Mouse (Mus musculus) midbrain, embryonic 16.5 days (tissue): ENCODE data around the gene Crmp1. TPM values are rescaled to one million over a fixed set of nuclear protein-coding genes. Genes with fewer than 3 reads are reported as not detected.
A peak's percentile ranks its signal among the peaks of the same experiment; 100 is the strongest.

Source experiments
- ATAC-seq: fragments of 200-750 bp; cut with Nextera tagmentation; 2 replicates; pipeline ENCODE4 v1.8.0; 2017; ENCODE audit warnings: moderate TSS enrichment
- H3K27ac ChIP-seq: fragments of 300-500 bp; sonication (generic); 2 replicates; pipeline ENCODE4 v1.5.1; 2014; ENCODE audit warnings: mild to moderate bottlenecking, low read length, mixed read lengths
- H3K27me3 ChIP-seq: fragments of 300-500 bp; sonication (generic); 2 replicates; pipeline ENCODE4 v1.6.1; 2014; ENCODE audit warnings: low read depth, low read length, mixed read lengths; ENCODE audit not compliant: control insufficient read depth, insufficient read depth
- H3K36me3 ChIP-seq: fragments of 300-500 bp; sonication (generic); 2 replicates; pipeline ENCODE4 v1.6.1; 2014; ENCODE audit warnings: mild to moderate bottlenecking, low read length, moderate library complexity, mixed read lengths; ENCODE audit not compliant: control insufficient read depth, insufficient read depth
- H3K4me1 ChIP-seq: fragments of 300-500 bp; sonication (generic); 2 replicates; pipeline ENCODE4 v1.6.1; 2014; ENCODE audit warnings: mild to moderate bottlenecking, low read length, mixed read lengths; ENCODE audit not compliant: control insufficient read depth, insufficient read depth
- H3K4me2 ChIP-seq: fragments of 300-500 bp; sonication (generic); 2 replicates; pipeline ENCODE4 v1.6.1; 2014; ENCODE audit warnings: mild to moderate bottlenecking, low read length, mixed read lengths
- H3K4me3 ChIP-seq: fragments of 300-500 bp; sonication (generic); 2 replicates; pipeline ENCODE4 v1.5.1; 2014; ENCODE audit warnings: low read depth, mild to moderate bottlenecking, low read length, moderate library complexity, mixed read lengths
- H3K9ac ChIP-seq: fragments of 300-500 bp; sonication (generic); 2 replicates; pipeline ENCODE4 v1.6.1; 2014; ENCODE audit warnings: low read depth, low read length, mixed read lengths
- H3K9me3 ChIP-seq: fragments of 300-500 bp; sonication (generic); replicated peaks from 2 replicates; pipeline ENCODE4 v1.6.1; 2014; ENCODE audit warnings: mild to moderate bottlenecking, low read length, mixed read lengths; ENCODE audit not compliant: control insufficient read depth, poor library complexity, severe bottlenecking
- WGBS: fragments of 180-500 bp; shearing (Covaris S2); extraction: QIAGEN DNeasy Blood & Tissue Kit; methylation state at CpG from one replicate; pipeline ENCODE4 v1.1.7; 2014; 5-methylcytosine and 5-hydroxymethylcytosine counted together
- polyA plus RNA-seq: library from polyadenylated mRNA; unstranded; fragments of >200 nt; fragmentation: Nextera tagmentation; extraction: Ambion mirVana; gene quantifications from 2 replicates; pipeline ENCODE4 v1.2.1, GENCODE M21; 2015

Crmp1 gene
- 977 and 1,010 TPM in 2 replicates for polyA plus RNA-seq

GRCm38 (mm10) chr5:37241651-37242151 is at the start of gene Crmp1:
Gene Crmp1, plus strand, starts transcription at chr5:37241940.
- peaks cover 17% of the 10 kb centered on the region for H3K4me1 ChIP-seq
- peak within 1 kb of the TSS; percentile 89 for H3K9ac ChIP-seq
- peak within 1 kb of the TSS; percentile 93 for H3K27ac ChIP-seq
- H3K4me2 ChIP-seq: peak within 1 kb of the TSS; percentile 88
- under 1% methylated on average over 39 of the region's 56 CpGs for WGBS
- no peaks in the 10 kb centered on the region for H3K27me3 ChIP-seq
- peak; percentile 81 for ATAC-seq
- no peaks in the 10 kb centered on the region for H3K9me3 ChIP-seq
- H3K4me3 ChIP-seq: peak within 1 kb of the TSS; percentile 61
- H3K36me3 ChIP-seq: no peaks in the 10 kb centered on the region

GRCm38 (mm10) chr5:37196196-37196595 is 45.5 kb upstream of the Crmp1 start:
- Histone ChIP-seq H3K4me1 (peaks cover 8% of the 10 kb centered on the region), H3K4me2 (no peak overlapping the region), H3K27me3 (no peaks in the 10 kb centered on the region), H3K4me3 (no peak overlapping the region), H3K36me3 (no peaks in the 10 kb centered on the region), H3K27ac (no peak overlapping the region), H3K9ac (no peak overlapping the region), H3K9me3 (no peaks in the 10 kb centered on the region)
- ATAC-seq: no peak
- 69% methylated on average over 8 of the region's 8 CpGs for WGBS

- H3K36me3 ChIP-seq: no peaks in the 10 kb centered on the region
- H3K4me1 ChIP-seq: peaks cover 8% of the 10 kb centered on the region
- H3K9ac ChIP-seq: no peak overlapping the region
- no peaks in the 10 kb centered on the region for H3K27me3 ChIP-seq
- no peak overlapping the region for H3K4me3 ChIP-seq
- no peaks in the 10 kb centered on the region for H3K9me3 ChIP-seq
- 68% methylated on average over 10 of the region's 10 CpGs for WGBS
- no peak overlapping the region for H3K4me2 ChIP-seq
- no peak for ATAC-seq
- H3K27ac ChIP-seq: no peak overlapping the region
Measured at GRCm38 (mm10) chr5:37196666-37197250, 45.0 kb upstream of the Crmp1 start.

GRCm38 (mm10) chr5:37197423-37197822 is 44.3 kb upstream of the Crmp1 start:
- ATAC-seq: no peak
- no peak overlapping the region for H3K4me3 ChIP-seq

GRCm38 (mm10) chr5:37198011-37198688 is 43.6 kb upstream of the Crmp1 start:
- 38% methylated on average over 2 of the region's 2 CpGs for WGBS
- Histone ChIP-seq H3K4me2 (no peak overlapping the region), H3K9ac (no peak overlapping the region), H3K27me3 (no peaks in the 10 kb centered on the region), H3K4me3 (no peak overlapping the region), H3K4me1 (peaks cover 8% of the 10 kb centered on the region), H3K36me3 (no peaks in the 10 kb centered on the region), H3K27ac (0 out of 2 replicates have a peak overlapping the region, but pooled peaks have one; percentile 3), H3K9me3 (no peaks in the 10 kb centered on the region)
- ATAC-seq: peak; percentile 25; the same call in 1 of the 2 replicates

More at GRCm38 (mm10) chr5:37197423-37197822, 44.3 kb upstream of the Crmp1 start:
- Histone ChIP-seq H3K27ac (no peak overlapping the region), H3K4me2 (no peak overlapping the region), H3K9ac (no peak overlapping the region), H3K4me1 (peaks cover 8% of the 10 kb centered on the region), H3K36me3 (no peaks in the 10 kb centered on the region), H3K27me3 (no peaks in the 10 kb centered on the region), H3K9me3 (no peaks in the 10 kb centered on the region)
- WGBS: 68% methylated on average over 3 of the region's 3 CpGs

GRCm38 (mm10) chr5:37202285-37202684 is 39.5 kb upstream of the Crmp1 start:
- no peak overlapping the region for H3K4me2 ChIP-seq
- no peak overlapping the region for H3K27ac ChIP-seq
- H3K4me1 ChIP-seq: peaks cover 4% of the 10 kb centered on the region
- H3K36me3 ChIP-seq: no peaks in the 10 kb centered on the region
- H3K27me3 ChIP-seq: no peaks in the 10 kb centered on the region
- H3K9me3 ChIP-seq: no peaks in the 10 kb centered on the region
- WGBS: 13% methylated on average over 1 of the region's 1 CpGs
- no peak overlapping the region for H3K4me3 ChIP-seq
- H3K9ac ChIP-seq: no peak overlapping the region
- ATAC-seq: no peak

GRCm38 (mm10) chr5:37204886-37205285 is 36.9 kb upstream of the Crmp1 start:
- H3K36me3 ChIP-seq: no peaks in the 10 kb centered on the region
- H3K27ac ChIP-seq: no peak overlapping the region
- no peak overlapping the region for H3K9ac ChIP-seq
- H3K4me2 ChIP-seq: no peak overlapping the region
- H3K4me3 ChIP-seq: no peak overlapping the region
- WGBS: 88% methylated on average over 7 of the region's 7 CpGs
- no peaks in the 10 kb centered on the region for H3K27me3 ChIP-seq
- no peaks in the 10 kb centered on the region for H3K4me1 ChIP-seq
- H3K9me3 ChIP-seq: no peaks in the 10 kb centered on the region
- no peak for ATAC-seq

GRCm38 (mm10) chr5:37205420-37205819 is 36.3 kb upstream of the Crmp1 start:
- Histone ChIP-seq H3K9me3 (no peaks in the 10 kb centered on the region), H3K4me3 (no peak overlapping the region), H3K4me1 (no peaks in the 10 kb centered on the region), H3K4me2 (no peak overlapping the region), H3K36me3 (no peaks in the 10 kb centered on the region), H3K9ac (no peak overlapping the region), H3K27ac (no peak overlapping the region), H3K27me3 (no peaks in the 10 kb centered on the region)
- WGBS: 79% methylated on average over 1 of the region's 1 CpGs
- no peak for ATAC-seq

GRCm38 (mm10) chr5:37206364-37206763 is 35.4 kb upstream of the Crmp1 start:
- no peaks in the 10 kb centered on the region for H3K36me3 ChIP-seq
- no peaks in the 10 kb centered on the region for H3K9me3 ChIP-seq
- no peaks in the 10 kb centered on the region for H3K27me3 ChIP-seq
- H3K4me3 ChIP-seq: no peak overlapping the region
- ATAC-seq: peak; percentile 27; the same call in 1 of the 2 replicates
- H3K9ac ChIP-seq: no peak overlapping the region
- 54% methylated on average over 2 of the region's 2 CpGs for WGBS
- H3K27ac ChIP-seq: no peak overlapping the region
- H3K4me2 ChIP-seq: no peak overlapping the region
- no peaks in the 10 kb centered on the region for H3K4me1 ChIP-seq
